Mouse (Mus musculus) kidney, adult 18-20 months (tissue): Measurements from ENCODE around the gene Tenm3.
A peak's percentile ranks its signal among the peaks of the same experiment; 100 is the strongest.

Source experiments
- DNase-seq: peaks from one replicate; pipeline ENCODE4 v3.0.0; 2021

The Tenm3 gene

GRCm38 (mm10) chr8:48243876-48244275 is 599.9 kb downstream of the Tenm3 start:
- DNase-seq, result no peak

GRCm38 (mm10) chr8:48240917-48241531 is 602.7 kb downstream of the Tenm3 start:
- no peak for DNase-seq

- DNase-seq, result no peak
These were observed 606.8 kb downstream of the Tenm3 start for GRCm38 (mm10) chr8:48236968-48237367.

- no peak for DNase-seq
These were observed 610.8 kb downstream of the Tenm3 start for GRCm38 (mm10) chr8:48232927-48233326.

DNA sequence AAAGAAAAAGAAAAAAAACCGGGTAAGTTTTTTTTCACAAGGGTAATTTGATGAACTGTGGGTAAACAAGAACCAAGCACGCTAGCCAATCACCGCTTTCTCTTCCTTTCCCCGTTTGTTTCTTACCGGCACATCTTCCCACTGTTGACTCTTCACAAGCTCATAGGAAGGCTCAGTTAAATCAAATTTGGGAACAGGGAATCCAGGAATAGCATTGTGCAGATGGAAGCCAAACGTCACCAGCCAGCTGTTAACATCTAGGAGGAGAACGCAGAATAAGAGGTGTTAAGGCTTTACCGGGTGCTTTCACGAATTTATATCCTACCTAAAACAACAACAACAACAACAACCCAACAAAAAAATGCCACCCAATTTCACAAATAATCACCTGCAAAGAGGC is 611.9 kb downstream of the Tenm3 start:
- no peak for DNase-seq

- no peak for DNase-seq
These were observed 612.4 kb downstream of the Tenm3 start for GRCm38 (mm10) chr8:48231389-48231788.

- DNase-seq, result no peak
These were observed 615.1 kb downstream of the Tenm3 start for GRCm38 (mm10) chr8:48228676-48229075.

- DNase-seq, result no peak
These were observed 619.0 kb downstream of the Tenm3 start for GRCm38 (mm10) chr8:48224753-48225152.

GRCm38 (mm10) chr8:48222429-48222769 is 621.4 kb downstream of the Tenm3 start:
- peak; percentile 89 for DNase-seq

- DNase-seq, result no peak
These were observed 621.9 kb downstream of the Tenm3 start for GRCm38 (mm10) chr8:48221724-48222428.

DNA sequence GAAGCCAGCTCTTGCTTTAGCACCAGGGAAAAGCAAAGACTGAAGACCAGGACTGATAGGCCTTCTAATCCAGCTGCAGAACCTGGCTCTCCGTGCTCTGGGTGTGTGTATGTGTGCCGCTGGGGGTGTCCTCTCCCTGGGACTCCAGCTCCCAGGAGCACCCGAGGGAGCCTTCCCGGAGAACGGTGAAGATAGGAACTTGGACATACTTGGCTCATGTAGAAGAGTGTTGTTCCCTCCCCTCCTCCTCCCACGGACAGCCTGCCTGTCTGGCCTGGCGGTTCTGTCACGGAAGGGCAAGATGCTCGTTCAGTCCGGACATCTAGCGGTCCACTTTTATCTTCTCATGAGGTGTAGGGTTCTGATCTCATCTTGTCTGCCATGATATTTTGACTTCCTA is 622.4 kb downstream of the Tenm3 start:
- peak; percentile 5 for DNase-seq

GRCm38 (mm10) chr8:48220529-48221181 is 623.1 kb downstream of the Tenm3 start:
- DNase-seq, result no peak

DNA sequence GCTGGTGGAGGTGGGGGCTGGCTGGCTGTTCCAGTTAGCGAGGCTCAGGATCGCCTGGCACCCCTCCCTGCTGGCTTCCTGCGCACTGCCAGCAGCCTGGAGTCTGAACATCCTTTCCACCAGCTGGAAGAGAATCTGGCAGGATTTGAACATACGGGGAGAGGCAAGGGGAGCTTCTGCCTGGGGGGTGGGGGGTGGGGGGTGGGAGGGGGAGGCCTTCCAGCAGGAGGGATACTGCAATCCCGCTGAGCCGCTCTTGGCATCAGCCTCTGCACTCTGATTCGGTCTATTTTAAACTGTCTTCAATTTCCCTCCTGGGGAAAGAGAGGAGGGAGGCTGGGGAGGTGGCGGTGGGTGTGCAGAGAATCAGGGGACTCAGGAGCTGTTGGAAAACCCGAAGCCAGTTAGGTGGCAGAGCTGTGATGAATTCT is 628.7 kb downstream of the Tenm3 start:
- no peak for DNase-seq

DNA sequence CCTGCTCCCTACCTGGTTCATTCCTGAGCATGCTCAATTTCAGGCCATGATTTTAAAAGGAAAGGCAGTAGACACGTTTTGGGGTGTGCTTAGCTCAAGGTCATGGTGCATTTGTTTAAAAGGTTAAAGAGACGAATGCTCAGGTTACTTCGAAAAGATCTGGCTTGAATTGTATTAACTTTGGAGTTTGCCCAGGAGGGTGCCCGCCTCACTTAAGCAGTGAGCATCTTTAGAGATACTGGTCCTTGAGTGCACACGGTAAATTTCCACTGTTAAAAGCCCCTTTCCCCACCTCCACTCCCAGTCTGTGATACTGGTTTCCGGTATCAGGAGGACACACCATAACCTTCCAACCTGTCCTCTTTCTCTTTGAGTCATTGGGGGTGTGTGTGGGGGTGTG is 629.4 kb downstream of the Tenm3 start:
- no peak for DNase-seq

- DNase-seq, result no peak
These were observed 631.8 kb downstream of the Tenm3 start for GRCm38 (mm10) chr8:48211931-48212330.

- no peak for DNase-seq
These were observed 636.2 kb downstream of the Tenm3 start for GRCm38 (mm10) chr8:48207567-48207966.

DNA sequence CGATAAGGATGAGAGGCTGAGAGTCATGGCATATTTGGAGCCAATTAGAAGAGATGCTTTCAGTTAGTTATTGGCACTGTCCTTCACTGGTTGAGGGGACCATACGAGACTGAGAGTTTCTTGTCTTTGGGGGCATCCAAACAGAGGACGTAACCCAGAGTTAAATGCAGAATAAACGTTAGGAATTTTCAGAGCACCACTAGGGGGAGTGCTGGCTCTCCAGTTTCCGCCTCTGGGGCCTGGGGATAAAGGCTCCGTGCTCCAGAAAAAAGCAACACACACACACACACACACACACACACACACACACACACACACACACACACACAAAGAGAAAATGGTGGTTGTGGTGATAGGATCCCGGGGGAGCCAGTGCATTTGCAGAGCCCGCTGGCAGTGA is 636.8 kb downstream of the Tenm3 start:
- no peak for DNase-seq

- no peak for DNase-seq
These were observed 638.9 kb downstream of the Tenm3 start for GRCm38 (mm10) chr8:48204838-48205345.

- DNase-seq, result no peak
These were observed 639.5 kb downstream of the Tenm3 start for GRCm38 (mm10) chr8:48204114-48204837.

DNA sequence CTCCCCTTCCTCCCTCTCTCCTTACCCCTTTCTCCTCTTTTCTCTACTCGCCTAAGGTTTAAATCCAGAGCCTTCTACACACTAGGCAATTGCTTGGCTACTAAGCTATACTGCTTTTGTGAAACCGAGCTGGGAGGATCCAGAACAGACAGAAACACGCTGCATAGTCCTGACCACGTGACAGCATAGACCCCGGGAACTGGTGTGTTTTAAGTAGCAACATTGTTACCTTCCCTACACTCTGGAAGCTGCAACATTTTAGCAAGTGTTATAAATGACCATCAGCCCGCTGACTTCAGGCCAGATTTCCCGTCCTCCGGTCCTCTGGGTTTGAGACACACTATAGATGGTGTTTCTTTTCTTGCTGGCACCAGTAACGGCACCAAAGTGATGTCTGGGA is 640.1 kb downstream of the Tenm3 start:
- DNase-seq, result no peak

DNA sequence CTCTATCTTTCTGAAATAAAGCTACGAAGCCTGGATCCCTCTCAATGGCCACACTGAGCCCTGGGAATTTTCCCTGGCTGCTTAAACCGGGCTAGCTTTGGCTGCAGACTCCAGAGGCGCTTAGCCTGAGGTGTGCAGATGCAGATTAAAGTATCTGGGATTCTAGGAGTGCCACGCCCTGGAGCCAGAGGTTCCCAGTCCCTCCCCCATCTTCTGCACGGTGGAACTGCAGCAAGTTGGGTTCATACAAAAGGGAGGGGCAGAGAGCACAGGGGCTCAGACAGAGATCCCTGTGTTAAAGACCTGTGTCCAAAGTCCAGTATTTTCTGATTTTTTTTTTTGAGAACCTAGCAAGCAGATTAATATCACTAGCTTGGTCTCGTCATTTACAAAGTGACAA is 640.6 kb downstream of the Tenm3 start:
- DNase-seq, result no peak

DNA sequence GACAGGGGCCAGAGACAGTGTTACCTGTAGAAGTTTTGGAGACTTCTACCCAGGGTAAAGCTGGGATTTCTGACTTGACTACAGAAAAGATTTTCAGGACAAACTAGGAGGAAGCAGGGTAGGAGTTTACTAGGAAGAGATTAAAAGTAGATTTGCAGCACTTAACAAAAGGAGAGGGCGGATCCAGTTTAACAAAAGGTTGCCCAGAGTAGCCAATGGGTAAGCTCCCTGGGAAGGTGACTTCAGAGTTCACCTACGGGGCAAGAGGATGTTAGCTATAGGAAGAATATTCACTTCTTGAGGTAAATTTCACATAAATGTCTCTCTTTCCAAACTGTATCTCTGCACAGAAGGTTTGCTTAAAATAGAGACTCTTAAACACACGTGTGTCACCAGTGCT is 641.1 kb downstream of the Tenm3 start:
- DNase-seq, result no peak

- DNase-seq, result no peak
These were observed 644.6 kb downstream of the Tenm3 start for GRCm38 (mm10) chr8:48199171-48199570.
